Mouse (Mus musculus) adrenal gland (tissue): ENCODE measurements around the gene Itga11.
"Not testable (repeated sequence)": the region's sequence is repeated elsewhere in the genome, so short reads cannot be mapped to it uniquely, and the experiment has no call there.

Experiments used
- intact Hi-C: fragments of 180-260 bp; cut with DNase I; formaldehyde crosslinking; loops from one replicate; pipeline ENCODE4 v1.15.1; 2025
- long read RNA-seq, 2 experiments: library from polyadenylated mRNA; unstranded; transcript quantifications; one replicate each; pipeline ENCODE4 v2.0.0; 2020; ENCODE audit warnings: borderline replicate concordance in 1 of 2; ENCODE audit not compliant: insufficient replicate concordance in 1 of 2

Gene Itga11
- long read RNA-seq, experiment 1, partial matches to known transcripts = 5 of 5 reads
- long read RNA-seq, experiment 1, other reads (novel, unspliced or antisense) = 0 of 5 reads
- long read RNA-seq, experiment 2, partial matches to known transcripts = 4 of 4 reads
- long read RNA-seq, experiment 2, other reads (novel, unspliced or antisense) = 0 of 4 reads

DNA sequence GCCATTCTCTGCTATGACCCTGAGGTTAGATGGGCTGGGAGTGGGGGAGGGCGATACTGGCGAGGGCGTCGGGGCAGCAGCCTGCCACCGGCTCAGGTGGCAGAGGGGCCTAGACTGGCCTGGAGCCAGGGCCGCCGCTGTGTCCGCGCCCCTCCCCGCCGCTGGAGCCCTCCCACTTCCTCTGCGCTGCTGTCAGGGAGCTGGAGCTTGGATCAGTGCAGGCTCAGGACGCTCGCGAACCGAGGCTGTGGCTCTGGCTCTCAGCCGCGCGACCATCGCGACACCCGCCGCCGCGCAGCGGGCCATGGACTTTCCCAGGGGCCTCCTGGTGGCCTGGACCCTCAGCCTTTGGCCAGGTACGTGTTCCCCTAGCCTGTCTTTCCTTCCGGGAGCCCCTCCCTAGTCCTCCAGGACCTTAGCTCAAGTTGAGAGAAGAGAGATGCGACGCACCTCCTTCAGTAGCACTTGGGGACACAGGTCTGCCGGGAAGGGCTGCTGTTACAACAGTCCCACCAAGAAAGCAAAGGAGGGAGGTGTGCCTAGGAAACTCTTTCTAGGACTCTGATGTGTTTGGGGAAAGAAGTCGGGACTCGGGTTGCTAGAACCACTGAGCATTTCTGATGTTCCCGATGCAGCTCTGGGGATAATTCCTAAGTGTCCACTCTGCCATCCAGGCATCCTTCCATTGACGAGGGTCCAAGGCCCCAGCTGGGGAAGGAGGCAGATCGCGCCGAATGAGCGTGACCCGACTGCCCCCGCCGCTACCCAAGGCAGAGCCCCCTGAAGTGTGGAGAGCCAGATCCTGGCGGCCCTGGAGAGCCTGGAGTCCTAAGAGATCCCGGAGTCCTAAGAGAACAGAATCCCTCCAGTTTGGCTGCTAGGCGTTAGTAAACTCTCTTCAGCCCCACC is at the start of gene Itga11:
TSS of gene Itga11 (plus strand) at position 186 of the 909 bp plus-strand sequence.
- intact Hi-C loops = no loop called here

DNA sequence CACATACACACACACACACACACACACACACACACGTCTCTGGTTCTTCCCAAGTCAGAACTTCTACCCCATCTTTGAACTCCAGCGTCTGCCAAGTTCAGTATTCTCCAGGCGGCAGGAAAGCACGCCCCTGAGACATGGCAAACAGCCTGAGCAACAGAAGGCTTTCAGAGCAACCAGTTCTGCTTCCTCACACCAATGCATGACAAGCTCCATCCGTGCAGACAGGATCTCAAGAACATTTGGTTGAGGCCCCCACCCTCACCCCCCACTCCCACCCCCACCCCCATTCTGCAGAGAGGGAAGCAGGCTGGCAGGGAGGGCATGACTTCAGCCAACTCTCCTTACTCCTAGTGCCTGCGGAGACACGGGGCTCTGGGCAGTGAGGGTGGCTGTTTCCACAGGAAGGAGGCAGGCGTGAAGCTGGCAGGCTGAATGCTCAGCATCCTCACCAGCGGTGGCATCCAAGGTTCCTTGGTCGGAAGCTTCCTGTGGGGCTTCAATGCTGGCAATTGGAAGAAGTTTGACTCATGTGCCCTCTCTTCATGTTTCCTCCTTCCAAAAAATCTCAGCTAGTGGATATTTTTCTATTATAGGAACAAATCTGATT is 46.9 kb upstream of the Itga11 start:
- intact Hi-C loops = no loop called here

GRCm38 (mm10) chr9:62632392-62632791 is 45.2 kb upstream of the Itga11 start:
- intact Hi-C loops = no loop called here

DNA sequence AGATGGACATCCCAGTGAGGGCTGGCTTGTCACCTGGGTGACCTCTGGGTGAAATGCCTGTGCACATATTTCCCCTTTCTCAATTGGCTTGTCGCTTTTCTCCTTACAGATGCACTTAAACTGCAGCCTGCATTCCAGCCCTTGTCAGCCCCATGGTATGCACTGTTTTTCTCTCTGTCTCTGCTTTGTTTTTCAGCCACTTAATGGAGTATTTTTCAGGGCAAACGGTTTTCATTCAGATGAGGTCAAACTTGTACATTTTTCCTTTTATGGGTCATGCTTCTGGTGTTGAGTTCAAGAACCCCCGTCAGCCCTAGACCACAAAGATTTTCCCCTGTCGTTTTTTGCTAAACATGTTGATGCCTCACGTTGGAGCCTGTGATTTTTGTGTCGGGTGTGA is 39.6 kb upstream of the Itga11 start:
- intact Hi-C loops = no loop called here

DNA sequence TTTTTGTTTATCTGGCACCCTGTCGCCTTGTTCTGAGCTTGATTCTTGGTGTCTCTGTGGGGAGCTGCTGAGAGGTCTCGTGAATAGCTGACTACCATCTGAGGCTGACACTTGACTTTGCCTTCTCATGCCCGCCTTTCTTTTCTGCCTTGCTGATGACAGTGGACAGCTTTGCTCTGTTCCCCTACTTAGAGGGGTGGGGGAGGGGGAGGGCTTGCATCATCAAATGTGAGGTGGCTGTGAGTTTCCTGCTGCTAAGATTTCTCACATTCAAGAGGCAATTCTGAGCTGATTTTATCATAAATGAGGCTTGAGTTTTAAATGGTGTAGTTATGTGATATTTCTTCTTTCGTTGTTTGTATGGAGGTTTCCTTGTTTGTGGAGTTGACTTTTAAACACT is 37.9 kb upstream of the Itga11 start:
- intact Hi-C loops = no loop called here

DNA sequence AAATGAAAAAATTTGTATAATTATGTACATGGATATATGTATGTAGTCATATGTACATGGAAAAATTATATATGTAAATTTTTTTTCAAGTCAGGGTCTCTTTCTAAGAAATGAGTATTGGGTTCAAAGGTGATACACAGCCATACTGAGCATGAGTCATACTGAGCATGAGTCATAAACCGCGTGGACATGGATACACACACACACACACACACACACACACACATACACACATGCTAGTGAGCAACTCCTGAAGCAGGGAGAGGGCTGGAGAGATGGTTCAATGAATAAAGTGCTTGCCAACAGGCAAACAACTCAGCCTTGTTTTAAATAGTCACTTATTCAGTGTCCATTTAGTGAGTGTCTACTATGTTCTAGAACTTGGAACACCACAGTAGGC is 37.4 kb upstream of the Itga11 start:
- intact Hi-C loops = no loop called here

DNA sequence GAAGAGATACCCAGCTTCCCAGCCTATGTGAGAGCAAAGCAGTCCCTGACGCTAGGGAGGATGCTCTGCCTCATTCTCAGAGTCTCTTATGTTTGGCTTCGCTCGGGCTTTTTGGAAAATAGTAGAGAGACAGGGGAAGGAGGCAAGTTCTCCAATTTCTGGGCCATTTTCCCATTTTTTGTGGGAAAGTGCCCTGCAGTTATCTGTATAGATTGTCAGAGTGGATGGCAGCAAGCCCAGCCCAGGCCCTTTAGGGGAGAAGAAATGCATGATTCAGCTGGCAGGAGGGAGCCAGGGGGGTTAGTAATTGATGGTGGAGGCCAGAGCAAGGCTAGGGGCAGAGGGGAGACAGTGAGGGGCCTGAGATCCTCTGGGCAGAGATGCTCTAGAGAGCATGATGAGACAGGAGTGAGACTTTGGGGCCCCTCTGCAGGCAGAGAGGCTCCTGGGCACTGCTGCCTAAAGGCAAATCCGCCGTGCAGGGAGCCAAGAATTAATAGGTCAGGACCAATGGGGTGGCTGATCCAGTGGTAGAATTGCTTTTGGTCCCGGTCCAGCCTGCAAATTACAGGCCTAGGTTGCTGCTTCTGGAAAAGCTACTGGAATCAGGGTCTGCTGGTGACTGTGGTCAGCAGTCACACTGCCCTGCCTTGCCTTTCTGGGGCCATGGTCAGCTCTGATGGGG is 31.8 kb upstream of the Itga11 start:
- intact Hi-C loops = no loop called here

DNA sequence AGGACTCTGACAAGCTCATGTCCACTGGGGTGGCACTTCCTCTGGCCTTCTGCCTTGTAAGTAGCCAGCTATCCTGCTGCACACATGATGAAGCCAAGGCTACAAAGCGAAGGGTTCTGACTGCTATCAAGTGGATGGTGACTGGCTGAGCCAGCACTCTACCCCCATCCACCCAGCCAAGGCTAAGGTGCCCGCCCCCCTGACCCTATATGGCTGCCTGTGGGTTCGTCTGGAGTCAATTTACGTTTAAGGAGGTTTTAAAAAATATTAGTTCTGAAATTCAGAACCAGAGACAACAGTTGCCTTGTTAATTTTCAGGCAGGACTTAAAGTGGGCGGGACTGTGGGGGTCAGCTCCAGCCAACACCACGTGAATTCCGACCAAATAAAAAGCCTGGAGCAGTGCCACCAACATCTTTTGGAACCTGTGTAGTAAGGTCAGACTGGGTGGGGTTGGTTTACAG is 30.9 kb upstream of the Itga11 start:
- intact Hi-C loops = no loop called here

GRCm38 (mm10) chr9:62649444-62649843 is 28.2 kb upstream of the Itga11 start:
- intact Hi-C loops = no loop called here

DNA sequence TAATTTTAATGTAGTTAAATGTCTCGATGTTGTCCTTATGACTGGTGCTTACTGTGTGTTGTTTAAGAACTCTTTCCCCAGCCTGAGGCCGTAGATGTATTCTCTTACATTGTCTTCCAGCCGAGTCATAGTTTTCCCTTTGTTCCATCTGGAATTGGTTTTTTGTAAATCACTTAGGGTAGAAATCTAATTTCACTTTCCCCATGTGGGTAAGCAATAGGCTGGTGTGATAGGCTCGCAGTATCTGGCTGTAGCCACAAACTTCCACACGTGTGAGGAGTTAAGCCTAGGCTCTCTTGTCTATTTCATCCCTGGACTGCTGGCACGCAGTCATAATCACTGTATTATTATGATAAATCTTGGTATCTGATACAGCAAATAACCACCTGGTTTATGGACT is 26.9 kb upstream of the Itga11 start:
- intact Hi-C loops = no loop called here

DNA sequence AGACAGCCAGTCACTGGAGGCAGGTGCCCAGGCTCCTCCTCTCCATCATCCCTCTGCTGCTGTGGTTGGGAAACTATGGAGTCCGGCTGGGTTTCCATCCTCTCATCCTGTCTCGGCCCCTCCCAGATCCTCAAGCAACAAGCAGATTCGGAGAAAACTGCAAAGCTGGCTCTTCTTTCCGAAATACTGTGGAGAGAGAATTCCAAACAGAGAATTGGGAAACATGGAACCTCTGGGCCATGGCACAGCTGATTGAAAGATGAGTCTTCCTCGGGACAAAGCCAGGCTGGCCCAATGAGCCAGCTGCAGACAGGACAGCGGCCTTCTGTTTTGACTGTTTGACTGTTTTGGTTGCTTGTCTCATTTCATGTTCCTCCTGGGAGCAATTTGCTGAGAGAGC is 23.3 kb upstream of the Itga11 start:
- intact Hi-C loops = no loop called here

GRCm38 (mm10) chr9:62658016-62658415 is 19.6 kb upstream of the Itga11 start:
- intact Hi-C loops = no loop called here

GRCm38 (mm10) chr9:62659026-62659425 is 18.6 kb upstream of the Itga11 start:
- intact Hi-C loops = no loop called here

DNA sequence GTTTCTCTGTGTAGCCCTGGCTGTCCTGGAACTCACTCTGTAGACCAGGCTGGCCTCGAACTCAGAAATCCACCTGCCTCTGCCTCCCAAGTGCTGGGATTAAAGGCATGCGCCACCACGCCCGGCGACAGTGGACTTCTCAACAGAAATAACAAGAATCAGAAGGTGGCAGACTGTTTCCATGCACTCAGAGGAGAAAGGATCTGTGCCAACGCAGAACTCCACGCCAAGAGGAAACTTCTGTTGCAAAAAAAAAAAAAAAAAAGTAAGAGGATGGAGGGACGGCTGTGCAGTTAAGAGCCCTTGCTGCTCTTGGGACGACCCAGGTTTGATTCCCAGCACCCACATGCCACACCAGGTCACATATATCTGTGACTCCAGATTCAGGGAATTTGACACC is 16.7 kb upstream of the Itga11 start:
- intact Hi-C loops = not testable (repeated sequence)

DNA sequence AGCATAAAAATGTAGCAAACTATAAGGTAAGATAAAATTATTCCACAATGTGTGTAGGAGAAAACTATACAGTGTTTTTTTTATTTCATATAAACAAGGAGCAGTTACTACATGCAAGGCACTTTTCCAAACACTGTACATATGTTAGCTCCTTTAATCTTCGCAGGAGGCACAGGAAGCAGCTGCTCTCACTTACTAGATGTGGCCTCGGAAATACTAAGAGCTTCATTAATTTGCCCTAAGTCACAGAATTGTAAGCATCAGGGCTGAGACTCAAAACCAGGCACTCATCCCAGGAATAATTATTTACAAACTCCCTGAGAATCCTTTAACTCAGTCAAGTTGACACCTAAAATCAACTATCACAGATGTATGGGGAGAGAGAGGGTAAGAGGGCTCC is 14.2 kb upstream of the Itga11 start:
- intact Hi-C loops = no loop called here

DNA sequence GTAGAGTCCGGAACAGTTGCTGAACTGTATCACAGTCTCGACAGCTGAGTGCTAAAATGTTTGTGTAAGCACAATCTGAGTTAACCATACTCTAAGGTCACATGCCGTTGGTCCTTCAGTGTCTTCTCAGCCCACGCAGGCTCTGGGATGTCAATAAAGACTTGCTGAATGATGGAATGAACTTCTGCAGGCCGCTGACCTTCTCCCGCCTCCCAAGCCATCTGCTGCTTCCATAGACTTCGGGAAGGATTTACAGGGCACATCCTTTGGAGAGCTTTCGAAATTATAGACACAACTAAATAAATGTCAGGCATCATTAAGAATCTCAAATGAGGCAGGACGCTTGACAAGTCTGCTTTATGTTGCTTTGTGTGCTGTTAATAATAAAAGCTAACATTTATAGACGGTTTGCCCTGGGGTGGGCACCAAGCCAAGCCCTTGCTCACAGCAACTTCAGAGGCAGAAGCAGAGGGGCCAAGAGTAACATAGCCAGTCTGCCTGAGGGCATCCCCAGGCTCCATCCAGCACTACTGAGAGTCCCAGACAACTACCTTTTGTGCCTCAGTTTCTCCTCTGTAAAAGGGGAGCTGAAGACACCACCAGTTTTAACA is 13.4 kb upstream of the Itga11 start:
- intact Hi-C loops = no loop called here

GRCm38 (mm10) chr9:62665892-62666291 is 11.7 kb upstream of the Itga11 start:
- intact Hi-C loops = no loop called here

GRCm38 (mm10) chr9:62668503-62668902 is 9.1 kb upstream of the Itga11 start:
- intact Hi-C loops = no loop called here

- intact Hi-C loops = no loop called here
These were observed 4.4 kb upstream of the Itga11 start for GRCm38 (mm10) chr9:62673241-62673640.

DNA sequence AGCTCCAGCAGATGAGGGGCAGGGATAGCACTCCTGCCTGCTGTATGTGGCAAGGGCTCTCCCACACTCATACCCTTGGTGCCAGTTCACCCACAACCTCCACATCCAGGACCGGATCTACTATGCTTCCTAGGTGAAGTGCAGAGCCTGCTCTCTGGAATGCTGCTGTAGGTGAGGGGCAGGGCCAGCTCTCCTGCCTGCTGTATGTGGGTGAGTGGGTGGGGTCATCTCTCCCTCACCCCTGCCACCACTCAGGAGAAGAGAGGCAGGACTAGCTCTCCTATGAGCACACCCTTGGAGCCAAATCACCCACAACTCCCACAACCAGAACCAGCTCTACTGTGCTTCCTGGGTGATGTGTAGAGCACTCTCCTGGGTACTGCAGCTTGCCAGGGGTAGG is 2.5 kb upstream of the Itga11 start:
- intact Hi-C loops = no loop called here

DNA sequence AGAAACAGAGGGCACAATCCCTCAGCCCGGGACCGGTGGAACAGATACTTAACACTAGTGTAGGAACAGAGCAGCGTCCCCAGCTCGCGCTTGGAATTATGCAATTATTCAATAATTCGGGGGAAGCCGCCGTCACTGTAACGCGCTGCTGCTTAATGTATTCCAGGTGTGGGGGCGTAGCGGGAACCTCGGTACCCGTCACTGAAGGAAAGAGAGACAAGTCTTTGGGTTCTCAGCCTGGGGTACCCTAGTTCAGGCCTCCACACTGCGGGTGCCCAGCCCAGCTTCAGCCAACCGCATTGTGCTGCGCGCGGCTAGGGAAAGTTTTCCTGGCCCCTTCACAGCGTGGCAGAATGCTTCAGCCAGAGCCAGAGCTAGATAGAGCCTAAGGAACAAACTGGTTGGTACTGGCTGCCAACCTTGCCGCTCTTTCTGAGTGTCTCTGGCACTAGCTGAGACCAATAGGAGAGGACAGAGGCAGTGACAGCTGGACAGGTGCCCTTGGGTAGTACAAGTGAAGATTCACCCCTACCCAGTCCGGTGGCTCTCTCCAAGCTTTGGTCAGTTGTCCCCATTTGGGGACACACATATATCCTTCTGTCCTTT is 1.0 kb downstream of the Itga11 start:
- intact Hi-C loops = no loop called here
